Mouse (Mus musculus) liver, embryonic 14.5 days (tissue): ENCODE measurements around the gene Cnr2.

Source experiments
- CTCF ChIP-seq: IDR thresholded peaks from 2 replicates; pipeline ENCODE4 v1.5.1; 2016; ENCODE audit warnings: antibody characterized with exemption, low read depth, control low read depth
- EP300 ChIP-seq: IDR thresholded peaks from 2 replicates; pipeline ENCODE4 v1.6.1; 2016; ENCODE audit warnings: antibody characterized with exemption, low read depth

DNA sequence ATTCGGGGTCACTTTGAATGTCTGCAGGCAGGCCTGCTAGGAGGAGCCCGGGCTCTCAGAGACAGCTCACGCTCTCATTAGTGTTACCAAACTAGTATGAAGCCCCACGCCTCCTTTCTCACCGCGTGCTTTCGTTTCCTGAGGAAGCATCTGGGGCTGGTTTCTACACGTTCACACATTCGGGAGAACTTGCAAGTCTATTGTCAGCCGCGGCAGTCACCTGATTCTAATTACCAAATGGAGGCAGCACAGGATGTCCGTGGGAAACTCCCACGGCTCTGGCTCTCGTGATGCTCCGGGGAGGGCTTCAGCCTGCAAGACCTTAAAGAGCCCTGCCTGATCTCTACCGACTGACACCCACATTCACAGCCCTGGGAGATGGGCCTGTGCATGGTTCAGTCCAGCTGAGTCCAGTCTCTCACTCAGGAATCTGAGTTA, 18.6 kb upstream of the Cnr2 start:
- TF ChIP-seq CTCF (no peak), EP300 (no peak)
